Mouse (Mus musculus): ENCODE data around the gene Cpne4.

- TF ChIP-seq CTCF (IDR thresholded peaks at IDR 0.05; ENCODE audit: insufficient read depth, low read depth, low read length) (no peak), POLR2A (IDR thresholded peaks at IDR 0.05; ENCODE audit: insufficient read depth, low read depth, low read length) (no peak)
These were observed 267.6 kb downstream of the Cpne4 start for GRCm38 (mm10) chr9:104814681-104815080.

Data from olfactory bulb, adult 2 months (tissue).